Mouse (Mus musculus) lung, adult 2 months (tissue): ENCODE results near the gene Syne3.

ENCODE experiments used
- CTCF ChIP-seq: fragments of 200-500 bp; IDR thresholded peaks from 2 replicates; pipeline ENCODE4 v1.5.1; 2011; ENCODE audit warnings: mild to moderate bottlenecking, low read length, control low read depth; ENCODE audit not compliant: insufficient read depth
- POLR2A ChIP-seq: fragments of 200-500 bp; IDR thresholded peaks from 2 replicates; pipeline ENCODE4 v1.6.1; 2011; ENCODE audit warnings: low read depth, mild to moderate bottlenecking, control low read depth, low read length, borderline replicate concordance; ENCODE audit errors: extremely low read depth

DNA sequence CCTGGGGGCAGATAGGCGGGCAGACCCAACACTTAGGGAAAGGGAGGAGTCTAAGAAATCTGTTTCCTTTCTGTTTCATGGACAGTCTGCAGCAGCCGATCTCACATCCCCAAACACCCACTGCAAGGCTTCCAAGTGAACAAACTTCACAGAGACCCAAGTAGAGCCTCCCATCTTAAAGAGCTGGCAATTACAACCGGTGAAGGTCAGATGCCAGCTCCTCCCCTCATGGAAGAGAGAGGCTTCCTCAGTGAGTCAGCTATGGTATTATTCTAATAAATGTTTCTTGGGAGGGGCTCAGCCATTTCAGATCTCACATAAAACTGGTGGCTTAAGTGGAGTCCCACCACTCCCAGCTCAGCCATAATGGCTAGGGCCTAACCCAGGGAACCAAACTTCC lies 5.9 kb downstream of the Syne3 start:
- TF ChIP-seq CTCF (no peak), POLR2A (no peak)
